Mouse (Mus musculus) thymus, postnatal 4 days (tissue): ENCODE measurements around the gene Prkaa2.

Experiments
- DNase-seq: peaks from one replicate; pipeline ENCODE4 v3.0.0; 2021

Prkaa2 gene

DNA sequence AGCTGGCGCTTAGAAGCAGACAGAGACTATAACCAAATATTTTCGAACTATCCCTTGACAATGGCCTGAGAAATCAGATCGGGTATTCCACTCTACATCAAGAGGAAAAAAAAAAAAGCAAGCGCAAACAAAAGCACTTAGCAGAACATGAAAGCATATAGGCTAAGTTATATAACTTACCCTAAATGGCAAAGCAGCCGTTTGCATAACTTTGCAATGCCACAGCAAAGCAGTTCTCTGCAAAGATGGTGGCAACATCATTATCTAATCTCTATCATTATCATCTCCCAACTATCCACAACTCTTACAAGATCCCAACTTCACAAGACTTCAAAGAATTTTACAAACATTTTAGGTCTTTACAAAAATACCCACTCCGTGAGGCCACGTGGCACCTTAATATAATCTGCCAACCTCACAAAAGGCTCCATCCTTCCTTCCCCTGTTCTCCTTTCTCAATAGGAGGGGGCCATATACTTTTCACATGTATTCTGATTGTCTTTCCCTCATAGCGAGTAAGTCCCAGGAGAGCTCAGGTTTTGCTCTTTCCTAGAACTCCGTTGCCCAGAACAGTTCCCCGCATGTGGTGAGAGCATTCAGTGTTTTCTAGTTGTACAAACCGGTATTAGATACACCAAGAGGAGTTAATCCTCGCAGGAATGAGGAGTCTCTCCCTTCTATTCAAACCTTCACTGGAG, 1.6 kb downstream of the Prkaa2 start:
- no peak for DNase-seq

DNA sequence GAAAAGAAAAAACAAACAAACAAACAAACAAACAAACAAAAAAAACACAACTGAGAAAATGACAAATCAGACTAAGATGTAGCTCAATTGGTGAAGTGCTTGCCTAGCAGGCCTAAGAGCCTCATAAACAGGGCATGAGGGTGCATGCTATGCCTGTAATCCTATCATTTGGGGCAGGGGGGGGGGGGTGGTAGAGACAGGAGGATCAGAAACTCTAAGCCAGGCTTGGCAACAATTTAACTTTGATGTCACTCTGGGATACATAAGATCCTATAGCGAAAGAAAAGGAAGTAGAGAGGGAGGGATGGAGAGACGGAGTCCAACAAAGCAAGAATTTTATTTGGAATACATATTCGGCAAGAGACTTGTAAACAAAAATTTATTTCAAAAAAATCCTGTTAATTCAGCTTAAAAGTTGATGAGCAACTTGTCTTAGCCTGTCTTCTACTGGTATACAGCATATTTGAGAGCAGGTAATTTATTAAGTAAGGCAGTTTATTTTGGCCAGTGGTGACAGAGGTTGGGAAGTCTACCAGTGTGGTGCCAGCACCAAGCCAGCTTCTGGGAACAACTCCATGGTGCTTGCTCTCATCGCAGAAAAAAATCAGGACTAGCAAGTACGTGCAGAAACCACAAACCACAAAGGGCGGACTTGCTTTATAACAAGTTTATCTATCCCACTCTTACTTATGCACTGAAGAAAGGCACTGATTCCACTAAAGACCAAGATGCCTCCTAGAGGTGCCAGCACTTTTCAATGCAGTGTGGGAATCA, 5.4 kb downstream of the Prkaa2 start:
- no peak for DNase-seq

DNA sequence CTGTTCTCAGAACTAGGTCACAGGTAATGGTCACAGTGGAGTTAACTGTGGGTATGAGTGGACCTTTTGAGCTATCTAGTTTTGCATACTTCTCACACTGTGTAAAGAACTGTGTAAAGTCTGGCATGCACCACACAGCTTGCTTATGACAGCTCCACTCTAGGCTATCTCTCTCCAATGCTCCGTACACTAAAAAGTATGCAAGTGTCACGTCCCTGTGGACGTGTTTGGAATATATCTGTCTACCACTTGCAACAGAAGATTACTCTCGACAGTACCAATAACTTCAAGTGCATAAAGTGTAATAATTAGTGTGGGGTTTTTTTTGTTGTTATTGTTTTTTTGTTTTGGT, 8.4 kb downstream of the Prkaa2 start:
- no peak for DNase-seq

DNA sequence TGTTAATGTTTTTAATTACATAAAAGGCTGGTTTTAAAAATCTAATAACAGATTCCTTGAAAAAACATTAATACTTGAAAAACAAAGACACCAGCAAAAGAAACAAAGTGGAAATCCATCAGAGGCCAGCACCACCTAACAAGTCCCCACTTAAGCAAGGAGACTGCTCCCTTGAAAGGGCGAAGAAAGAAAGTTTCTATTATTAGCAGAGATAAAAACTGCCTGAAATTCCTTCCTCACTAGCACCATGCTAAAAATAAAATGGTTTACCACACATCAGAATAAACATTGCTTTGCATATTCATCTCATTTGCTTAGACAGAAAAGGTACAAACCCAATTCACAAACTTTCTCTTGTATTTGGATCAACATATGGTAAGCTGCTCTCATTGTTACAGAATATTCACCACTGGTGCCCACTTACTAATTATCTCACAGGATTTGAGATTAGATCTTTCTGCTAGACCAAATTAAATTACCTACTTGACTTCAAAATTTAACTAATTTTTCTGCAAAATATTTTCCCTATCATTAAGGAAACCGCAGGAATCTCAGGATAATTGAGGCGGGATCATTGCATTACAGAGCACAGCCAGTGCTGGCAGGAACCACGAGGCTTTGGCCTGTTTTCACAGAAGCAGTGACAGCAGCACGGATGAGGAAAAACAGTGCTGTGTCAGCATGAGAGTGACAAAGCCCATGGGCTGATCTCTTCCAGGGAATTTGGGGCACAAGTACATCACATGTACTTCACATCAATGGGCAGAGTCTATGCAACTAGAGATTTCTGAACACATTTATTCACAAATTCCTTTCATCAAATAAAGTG, 9.0 kb downstream of the Prkaa2 start:
- no peak for DNase-seq

DNA sequence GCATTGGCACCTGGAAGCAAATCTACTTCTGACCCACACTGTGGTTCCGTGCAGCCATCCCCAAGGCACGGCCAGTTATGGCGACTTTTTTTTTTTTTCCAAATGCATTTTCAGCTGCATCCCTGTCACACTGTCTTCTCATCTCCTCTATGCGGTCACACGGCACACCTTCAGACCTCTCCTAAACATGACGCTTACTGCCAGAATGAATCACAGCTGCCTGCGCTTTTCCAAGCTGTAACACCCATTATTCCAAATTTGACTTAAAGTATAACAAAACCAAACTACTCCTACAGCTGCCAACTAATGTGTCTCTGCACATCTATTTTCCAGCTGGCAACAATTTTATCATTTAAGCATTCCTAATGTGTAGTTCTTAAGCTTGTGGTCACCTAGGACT, 11.0 kb downstream of the Prkaa2 start:
- DNase-seq: no peak

DNA sequence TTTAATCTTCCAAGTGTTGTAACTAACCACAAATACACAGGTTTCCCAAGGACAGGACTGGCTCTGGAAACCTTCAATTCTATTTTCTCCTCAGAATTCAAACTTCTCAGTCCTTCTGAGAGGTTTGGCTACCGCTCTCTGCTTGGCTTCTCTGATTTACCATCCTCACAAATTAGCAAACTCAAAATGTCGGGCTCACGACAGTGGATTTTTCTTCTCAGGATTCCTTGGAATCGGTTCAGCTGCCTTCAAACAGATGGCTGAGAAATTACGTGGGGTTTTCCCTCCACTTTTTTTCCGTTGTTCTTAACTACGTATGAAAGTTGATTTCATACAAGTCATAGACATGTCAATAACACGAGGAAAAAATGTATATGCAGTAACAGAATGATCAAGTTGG, 11.5 kb downstream of the Prkaa2 start:
- no peak for DNase-seq

DNA sequence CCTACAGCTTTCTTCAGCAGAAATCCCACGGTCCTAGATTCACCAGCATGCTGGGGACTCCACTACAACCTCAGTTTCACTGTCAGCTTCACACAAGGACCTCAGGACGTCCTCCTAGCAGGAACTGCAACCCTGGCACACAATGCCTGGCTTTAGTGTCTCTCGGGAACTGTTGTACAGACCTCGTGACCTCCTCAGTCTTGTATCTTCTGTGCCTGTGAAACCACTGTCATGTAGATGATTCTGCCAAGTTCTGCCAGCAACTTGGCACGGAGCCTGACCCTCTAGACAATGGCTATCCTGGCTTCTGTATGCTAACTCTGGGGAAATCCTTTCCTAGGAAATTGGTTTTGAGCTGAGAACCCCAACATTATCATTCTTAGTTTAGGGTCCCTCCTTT, 14.4 kb downstream of the Prkaa2 start:
- no peak for DNase-seq

DNA sequence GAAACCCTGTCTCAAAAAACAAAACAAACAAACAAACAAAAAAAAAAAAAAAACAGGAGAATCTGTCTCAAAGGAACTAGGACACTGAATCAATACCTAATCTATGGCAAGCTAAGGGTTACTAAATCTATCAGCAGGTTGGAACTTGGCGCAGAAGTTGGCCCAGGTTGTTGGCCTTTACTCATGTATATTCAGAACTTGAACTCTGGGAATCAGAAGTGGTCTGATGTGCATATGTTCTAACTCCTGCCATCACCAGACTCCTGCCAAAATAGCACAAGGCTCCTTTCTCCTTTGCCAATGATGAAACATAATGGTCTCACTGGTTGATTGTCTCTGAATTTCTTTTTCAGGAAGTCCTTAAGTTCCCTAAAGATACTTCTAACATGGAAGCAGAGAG, 15.7 kb downstream of the Prkaa2 start:
- no peak for DNase-seq

DNA sequence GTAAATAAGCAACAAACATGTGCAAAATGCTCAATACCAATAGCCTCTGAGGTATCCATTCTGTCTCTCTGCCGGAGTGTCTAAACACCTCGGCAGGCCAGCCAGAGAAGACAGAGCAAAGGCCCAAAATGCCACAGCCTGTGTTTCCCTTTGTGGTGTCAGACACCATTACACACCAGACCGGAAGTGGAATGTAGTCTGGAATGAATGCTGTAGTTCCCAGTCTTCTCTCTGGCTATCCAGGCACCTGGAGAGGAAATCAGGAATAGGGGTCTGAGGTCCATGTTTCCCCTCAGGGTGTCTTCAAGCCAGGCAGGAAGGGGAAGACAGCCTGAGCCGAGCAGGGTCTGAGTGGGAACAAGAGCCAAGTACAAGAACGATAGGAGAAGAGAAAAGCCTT, 19.3 kb downstream of the Prkaa2 start:
- no peak for DNase-seq

DNA sequence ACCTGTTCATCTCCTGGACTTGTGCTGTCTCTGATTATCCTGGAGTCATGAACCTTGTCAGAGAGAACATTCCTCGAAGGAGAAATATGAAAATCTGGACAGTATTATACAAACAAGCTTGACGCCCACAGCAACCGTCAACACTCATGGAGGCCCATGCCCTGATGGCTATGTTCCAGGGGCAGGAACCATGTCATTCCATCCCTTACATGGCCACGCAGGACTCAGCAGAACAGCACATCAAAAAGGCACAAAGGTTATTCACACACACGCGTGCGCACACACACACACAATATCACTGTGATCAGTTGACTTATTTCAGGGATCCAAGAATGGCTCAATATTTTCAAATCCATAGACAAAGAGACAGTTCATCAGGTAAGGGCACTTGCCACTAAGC, 20.3 kb downstream of the Prkaa2 start:
- no peak for DNase-seq

DNA sequence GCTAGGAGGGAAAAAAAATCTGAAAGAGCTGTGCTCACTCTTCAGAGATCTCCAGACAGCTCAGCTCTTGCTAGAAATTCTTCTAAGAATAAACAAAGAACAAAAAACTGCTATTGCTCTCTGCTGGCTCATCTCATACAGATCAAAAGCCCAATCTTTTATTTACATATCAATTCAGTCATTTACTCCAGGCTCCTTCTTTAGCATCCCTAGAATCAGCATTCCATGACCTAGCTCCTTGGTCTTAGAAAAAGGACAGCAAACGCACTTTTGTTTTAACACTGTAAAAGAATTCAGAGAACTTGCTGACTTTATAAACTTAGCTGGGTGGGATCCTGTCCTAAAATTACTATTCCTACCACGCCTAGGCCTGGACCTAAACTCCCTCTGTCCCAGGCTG, 21.0 kb downstream of the Prkaa2 start:
- DNase-seq: no peak

DNA sequence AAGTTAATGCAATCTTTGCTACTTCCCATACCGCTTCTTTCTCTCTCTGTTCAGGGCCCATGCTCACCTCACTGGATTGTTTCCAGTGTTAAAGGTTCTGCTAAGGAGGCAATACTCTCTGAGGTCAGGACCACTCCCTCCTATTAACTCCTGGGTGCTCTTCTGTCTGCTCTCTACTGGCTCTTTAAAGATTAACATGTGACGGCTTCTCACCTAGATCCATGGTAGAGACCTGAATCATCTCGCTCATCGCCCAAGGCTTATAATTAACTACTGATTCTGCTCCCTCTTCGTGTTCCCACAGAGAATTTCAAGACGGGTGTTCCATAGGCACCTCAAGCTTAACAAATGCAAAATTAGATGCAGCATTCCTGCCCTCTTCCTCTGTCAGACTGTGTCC, 33.5 kb downstream of the Prkaa2 start:
- DNase-seq: no peak

DNA sequence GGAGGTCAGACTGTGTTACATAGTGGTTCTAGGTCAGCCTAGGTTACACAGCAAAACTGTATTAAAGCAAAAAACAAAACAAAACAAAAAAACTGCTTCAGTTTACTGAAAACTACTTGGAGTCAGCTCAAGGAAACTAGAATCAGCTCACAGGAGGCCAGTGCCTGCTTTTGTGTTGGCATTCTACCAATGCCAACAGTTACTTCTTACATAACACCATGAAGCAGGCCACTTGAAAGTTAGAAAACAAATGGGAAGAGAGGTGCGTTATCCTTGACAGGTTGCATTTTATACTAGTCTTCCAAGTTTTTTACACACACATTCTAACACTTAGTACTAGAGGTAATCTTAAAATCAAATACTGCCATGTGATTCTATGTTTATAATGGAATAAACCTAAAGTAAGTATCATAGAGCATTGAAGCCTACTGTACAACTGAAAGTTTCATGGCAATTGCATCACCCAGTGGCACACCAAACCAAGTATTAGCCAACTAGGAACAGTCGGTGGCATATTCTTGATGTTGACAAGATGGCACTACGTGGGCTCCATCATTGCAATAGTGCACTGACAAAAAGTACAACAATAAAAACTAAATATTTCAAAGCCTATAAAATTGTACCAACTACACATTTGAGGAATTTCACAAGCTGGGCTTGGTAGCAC, 37.8 kb downstream of the Prkaa2 start:
- no peak for DNase-seq

DNA sequence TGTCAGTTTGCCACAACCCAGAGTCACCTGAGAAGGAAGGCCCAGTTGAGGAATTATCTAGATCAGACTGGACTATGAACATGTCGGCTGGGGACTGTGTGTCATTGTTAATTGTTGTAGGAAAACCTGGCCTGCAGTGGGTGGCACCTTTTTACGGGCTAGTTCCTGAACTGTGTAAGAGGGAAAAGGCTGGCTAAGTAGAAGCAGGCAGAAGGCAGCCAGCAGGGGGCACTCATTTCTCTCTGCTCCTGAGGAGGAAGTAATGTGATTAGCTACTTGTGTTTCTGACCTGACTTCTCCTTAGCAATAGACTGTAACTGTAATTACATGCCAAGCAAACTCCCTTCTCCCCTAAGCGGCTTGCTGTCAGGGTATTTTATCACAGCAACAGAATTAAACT, 38.7 kb downstream of the Prkaa2 start:
- DNase-seq: peak; percentile 78

DNA sequence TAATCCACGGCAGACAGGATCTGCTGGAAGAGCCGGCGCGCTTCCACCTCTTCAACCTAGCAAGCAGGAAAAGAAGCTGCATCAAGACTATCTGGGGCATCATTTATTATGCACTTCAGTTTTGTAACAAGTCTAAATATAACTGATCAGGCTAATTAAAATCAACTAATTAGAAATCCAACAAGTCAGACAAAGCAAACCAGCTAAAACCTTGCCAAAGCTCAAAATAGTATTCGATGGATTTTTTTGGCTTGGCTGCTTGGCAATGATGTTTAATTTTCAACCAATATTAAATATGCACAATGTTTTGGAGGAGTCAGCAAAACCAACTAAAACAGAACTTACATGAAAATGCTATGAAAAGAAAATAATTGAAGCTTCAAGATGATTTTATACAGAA, 58.4 kb downstream of the Prkaa2 start:
- DNase-seq: no peak

DNA sequence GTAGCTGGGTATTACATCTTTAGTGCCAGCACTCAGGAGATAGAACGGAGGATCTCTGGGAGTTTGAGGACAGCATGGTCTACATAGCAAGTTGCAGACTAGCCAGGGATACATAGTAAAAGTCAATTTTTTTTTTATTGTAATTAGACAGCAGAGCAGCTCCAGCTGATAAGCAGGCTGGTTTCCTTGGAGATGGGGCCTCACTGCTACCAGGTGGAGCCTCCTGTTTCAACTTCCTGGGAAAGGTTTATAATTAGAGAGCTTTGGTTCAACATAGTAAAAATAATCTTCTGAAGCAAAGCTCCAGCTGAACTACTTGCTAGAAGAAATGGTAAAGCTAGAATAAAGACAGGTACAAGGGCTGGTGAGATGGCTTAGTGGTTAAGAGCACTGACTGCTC, 59.6 kb downstream of the Prkaa2 start:
- no peak for DNase-seq

DNA sequence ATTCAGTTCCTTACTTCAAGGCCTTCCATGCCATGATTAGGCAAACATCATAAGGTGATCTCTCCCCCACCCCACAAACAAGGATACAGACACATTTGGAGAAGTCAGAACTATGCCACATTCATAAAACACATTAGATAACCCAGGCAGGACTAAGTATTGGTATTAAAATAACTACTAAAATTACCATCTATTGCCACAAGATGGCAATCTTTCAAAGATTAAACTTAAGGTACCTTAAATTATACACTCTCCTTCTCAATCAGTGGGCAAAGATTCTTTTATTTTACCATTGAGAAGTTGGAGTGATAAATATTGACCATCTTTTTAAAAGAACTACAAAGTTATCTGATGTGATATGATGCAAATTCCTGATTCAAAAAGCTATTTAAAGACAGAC, 75.4 kb downstream of the Prkaa2 start:
- DNase-seq: no peak

DNA sequence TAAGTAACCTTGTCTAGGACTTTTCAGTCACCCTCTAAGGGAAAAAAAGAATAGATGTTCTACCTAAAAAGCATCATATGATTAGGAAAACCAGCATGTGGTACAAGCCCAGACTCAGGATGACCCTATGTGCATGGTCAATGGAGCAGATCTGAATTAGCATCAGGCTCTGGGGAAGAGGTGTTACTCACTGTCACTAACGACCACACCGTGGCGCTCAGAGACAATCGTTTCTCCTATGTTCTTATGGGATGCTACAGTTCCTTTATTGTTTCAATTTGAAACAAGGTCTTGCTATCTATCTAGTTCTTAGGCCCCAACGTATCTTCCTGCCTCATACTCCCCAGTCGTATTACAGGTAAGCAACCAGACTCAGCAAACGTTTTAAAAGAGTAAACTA, 76.5 kb downstream of the Prkaa2 start:
- DNase-seq: no peak

DNA sequence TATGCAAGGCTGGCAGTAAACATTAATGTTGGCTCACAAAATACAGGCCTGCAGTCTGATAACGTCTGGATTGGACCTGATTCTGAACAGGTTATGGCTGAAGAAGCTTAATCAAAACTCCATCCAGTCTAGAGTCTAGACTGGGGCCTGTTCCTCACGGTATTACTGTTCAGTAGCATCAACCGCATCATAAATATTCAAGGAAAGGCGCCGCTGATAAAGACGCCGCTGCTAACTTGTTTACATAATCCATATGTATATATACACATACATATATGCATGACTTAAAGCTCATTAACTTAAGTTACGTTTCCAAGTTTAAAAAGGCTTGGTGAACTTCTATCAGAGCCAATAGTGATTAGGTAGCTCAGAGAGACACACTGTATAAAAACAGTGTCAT, 78.6 kb downstream of the Prkaa2 start:
- no peak for DNase-seq

DNA sequence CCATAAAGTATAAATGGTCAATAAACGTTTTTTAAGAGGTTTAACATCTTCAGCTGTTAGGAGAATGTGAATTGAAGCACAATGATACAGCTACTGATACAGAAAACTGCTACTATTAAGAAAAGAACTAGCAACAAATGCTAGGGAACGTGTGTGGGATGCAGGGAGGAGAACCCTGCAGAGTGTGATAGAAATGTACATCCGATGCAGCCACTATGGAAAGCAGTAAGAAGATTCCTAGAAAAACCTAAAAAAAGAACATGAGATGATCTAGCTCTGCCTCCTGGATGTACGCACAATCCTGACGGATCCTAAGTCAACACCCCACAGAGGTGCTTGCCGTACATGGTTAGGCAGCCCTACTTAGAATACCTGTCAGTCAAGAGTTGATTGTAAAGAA, 82.4 kb downstream of the Prkaa2 start:
- no peak for DNase-seq

DNA sequence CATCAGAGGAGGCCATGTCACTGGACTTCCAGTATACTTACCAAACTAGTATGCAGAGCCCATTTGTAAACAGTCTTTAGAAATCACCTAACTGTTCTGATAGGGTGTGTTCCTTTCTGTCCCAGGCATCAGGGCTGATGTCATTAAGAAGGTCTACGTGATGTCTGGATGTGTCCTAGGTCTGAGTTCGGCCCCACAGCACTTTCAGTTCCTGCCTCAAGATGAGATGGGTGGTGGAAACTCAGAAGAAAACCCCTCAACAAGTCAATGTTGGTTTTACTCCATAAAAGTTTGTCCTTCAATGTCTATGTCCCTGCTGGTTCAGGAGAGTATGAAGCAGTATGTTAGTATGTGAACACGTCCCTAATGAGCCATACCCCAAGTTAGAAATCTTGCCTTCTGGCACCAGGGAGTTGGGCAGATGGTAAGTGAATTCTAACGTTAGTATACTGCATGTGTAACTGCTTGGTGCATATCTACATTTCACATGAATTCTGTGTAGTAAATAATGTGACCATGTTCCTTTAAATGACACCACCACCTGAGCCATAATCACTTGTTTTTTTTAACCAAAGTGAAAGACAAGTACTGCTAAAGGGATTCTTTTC, 93.6 kb downstream of the Prkaa2 start:
- DNase-seq: no peak

DNA sequence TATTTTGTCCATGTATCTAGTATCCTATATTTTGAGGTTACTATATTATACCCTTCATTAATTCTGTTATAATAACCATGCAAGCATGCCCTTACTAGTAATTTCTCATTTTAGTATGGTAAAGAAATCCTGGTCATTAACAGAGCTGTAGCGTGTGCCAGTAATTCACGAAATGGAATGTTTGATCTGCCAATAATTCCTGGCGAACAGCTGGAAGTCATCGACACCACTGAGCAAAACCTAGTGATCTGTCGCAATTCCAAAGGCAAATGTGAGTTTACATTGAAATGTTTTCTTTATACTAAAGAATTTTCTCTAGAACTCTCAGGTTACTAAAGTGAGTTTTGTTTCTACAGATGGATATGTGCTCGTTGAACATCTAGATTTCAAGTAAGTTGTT, 94.2 kb downstream of the Prkaa2 start:
- DNase-seq: no peak

DNA sequence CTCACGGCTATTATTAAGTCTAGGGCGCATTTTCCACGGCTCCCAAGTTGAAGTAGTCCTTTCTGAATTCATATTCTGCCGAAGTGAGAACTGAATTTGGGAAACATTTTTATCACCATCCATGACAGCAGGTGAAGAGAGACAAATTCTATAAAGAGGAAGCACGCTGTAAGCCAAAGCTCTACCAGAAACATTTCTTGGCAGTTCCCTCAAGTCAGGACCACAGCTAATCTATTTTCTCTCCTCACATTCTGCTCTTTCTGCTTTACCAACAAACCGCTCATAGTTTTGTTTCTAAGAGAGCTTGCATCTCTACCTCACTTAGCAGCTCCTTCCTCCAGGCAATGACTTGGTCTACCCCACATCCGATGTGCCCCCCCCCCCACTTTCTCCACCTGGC, 96.0 kb downstream of the Prkaa2 start:
- DNase-seq: no peak
